Mouse (Mus musculus) E14TG2a.4 (cell line): ENCODE measurements around the gene Luc7l2.
"Not testable (repeated sequence)": the region's sequence is repeated elsewhere in the genome, so short reads cannot be mapped to it uniquely, and the experiment has no call there.

ENCODE experiments used
- CTCF ChIP-seq: conservative IDR thresholded peaks from 2 replicates; pipeline ENCODE4 v1.5.1; 2014; ENCODE audit warnings: low read length
- NANOG ChIP-seq: IDR thresholded peaks from 2 replicates; pipeline ENCODE4 v1.6.1; 2014; ENCODE audit warnings: borderline replicate concordance, low read length, mixed read lengths
- POU5F1 ChIP-seq: IDR thresholded peaks from 2 replicates; pipeline ENCODE4 v1.6.1; 2014; ENCODE audit warnings: low read length, borderline replicate concordance

DNA sequence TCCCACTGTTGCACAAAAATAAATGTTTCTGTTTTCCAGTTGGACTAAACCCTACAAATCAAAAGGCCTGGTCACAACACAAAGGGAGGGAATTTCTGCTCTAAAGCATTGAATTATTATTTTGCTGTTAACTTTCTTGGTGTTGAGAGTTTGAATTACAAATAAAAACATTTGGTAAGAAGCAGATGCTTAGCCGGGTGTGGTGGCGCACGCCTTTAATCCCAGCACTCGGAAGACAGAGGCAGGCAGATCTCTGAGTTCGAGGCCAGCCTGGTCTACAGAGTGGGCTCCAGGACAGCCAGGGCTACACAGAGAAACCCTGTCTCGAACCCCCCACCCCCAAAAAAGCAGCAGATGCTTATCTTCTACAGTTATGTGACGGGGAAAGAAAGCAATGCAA is 2.5 kb upstream of the Luc7l2 start:
- TF ChIP-seq CTCF, NANOG, POU5F1: not testable (repeated sequence)
